Mouse (Mus musculus) right cerebral cortex, postnatal 10 days (tissue): ENCODE results near the gene Slc43a1.

ENCODE experiments used
- DNase-seq, 2 experiments: peaks; one replicate each; pipeline ENCODE4 v3.0.0; 2021; ENCODE audit warnings: low spot score in 2 of 2

Slc43a1 gene

DNA sequence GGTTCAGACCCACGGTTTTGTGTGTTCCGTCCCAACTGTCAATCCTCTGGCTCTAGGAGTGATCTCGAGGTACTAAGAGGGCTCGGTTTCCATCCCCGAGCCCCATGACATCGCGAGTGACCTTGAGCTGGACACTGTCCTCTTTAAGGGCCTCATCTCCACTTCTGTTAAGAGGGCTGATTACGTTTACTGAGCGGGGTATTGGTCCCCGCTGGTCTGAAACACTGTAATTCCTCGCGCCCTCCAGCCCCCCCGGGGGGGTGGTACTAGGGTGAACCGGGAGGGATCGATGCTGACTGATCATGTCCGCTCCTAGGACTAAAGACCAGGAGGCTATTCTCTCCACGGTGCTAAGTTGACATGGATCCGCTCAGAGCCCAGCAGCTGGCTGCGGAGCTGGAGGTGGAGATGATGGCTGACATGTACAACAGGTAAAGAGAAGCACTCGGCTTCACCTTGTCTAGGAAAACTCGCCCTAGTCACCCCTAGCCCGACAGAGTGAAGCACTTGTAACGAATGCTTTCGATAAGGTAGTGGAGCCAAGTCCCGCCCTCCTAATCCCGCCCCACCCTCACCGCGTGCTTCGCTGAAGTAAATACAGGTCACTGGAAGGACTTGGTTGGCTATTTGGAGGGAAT, 11.2 kb upstream of the Slc43a1 start:
- DNase-seq = no peak

DNA sequence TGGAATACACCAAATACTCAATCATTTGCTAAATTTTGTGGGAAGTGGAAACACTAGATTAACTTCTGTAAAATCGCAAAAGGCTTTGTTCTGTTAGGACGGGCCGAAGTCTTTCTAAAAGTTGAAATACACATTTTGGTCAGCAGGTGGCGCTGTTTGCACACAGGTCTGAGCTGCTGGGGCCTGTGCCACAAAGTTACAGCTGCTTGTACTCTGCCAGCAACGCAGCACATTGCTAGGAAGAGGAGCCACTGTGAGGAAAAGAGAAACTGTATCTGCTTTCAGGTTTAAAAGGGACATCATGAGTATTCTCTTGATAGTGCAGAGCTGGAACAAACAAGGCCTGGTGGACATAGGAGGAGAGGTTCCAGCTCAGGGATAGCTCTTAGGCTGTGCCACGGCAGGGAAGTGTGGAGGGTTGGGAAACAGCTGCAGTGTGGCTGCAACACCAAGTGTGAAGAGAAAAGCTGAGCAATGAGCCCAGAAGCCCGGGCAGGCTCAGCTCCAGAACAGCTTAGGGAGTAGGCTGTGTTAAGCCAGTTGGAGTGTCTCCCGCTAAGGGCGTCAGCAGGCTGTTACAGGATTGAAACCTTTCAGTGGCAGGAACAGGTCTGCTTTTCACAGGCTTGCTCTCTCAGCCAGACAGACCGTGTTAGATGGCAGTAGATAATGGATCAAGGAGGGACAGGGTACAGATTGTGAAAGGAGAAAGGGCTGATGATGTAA, 6.8 kb upstream of the Slc43a1 start:
- peak; percentile 90 to 91 for DNase-seq

DNA sequence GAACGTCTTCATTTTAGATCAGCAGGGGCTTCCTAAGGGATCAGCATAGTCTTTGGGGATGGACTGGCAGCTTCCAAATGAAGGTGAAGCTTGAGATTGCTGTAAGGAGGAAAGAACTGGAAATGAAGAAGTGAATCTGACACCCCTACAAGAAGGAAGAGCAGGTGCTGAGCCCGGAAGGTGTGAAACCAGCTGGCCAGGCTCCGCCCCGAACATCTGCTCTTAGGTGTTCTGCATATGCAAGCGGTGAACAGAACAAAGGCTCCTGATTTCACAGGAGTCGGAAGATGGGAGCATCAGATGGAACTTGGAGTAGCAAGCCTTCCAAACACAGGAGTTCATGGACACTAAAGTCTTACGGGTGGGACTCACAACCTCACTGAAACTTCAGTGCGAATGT, 1.5 kb upstream of the Slc43a1 start:
- no peak for DNase-seq

DNA sequence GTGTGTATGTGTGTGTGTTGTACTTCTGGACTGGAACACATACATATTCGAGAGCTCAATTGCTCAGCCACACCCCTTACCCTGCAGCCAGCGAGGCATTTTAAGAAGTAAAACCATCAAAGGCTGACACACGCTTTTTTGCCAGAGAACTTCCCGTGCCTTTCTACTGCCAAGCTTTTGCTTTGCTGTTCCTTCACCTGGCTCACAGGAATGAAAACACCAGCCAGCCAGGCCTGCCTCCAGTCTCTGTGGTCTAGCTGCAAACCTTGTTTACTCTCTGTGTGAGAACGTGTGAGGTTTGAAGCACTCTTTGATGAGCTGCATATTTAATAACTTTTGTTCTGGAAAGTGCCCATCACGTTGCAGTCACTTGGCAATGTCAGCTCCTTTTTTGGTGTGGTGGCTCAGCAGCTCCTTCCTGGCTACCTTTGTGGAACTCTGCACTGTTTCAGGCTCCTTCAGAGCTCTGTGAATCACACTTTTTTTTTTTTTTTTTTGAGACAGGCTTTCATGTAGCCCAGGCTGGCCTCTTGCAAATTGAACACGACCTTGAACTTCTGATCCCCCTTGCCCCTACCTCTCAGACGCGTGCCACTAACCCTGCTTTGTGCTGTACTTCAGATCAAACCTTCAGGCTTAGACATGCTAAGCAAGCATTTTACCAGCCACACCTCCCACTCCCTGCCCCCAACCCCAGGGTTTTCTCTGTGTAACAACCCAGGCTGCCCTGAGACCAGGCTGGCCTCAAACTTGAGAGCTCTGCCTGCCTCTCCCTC, 645 bp upstream of the Slc43a1 start:
- DNase-seq = no peak

DNA sequence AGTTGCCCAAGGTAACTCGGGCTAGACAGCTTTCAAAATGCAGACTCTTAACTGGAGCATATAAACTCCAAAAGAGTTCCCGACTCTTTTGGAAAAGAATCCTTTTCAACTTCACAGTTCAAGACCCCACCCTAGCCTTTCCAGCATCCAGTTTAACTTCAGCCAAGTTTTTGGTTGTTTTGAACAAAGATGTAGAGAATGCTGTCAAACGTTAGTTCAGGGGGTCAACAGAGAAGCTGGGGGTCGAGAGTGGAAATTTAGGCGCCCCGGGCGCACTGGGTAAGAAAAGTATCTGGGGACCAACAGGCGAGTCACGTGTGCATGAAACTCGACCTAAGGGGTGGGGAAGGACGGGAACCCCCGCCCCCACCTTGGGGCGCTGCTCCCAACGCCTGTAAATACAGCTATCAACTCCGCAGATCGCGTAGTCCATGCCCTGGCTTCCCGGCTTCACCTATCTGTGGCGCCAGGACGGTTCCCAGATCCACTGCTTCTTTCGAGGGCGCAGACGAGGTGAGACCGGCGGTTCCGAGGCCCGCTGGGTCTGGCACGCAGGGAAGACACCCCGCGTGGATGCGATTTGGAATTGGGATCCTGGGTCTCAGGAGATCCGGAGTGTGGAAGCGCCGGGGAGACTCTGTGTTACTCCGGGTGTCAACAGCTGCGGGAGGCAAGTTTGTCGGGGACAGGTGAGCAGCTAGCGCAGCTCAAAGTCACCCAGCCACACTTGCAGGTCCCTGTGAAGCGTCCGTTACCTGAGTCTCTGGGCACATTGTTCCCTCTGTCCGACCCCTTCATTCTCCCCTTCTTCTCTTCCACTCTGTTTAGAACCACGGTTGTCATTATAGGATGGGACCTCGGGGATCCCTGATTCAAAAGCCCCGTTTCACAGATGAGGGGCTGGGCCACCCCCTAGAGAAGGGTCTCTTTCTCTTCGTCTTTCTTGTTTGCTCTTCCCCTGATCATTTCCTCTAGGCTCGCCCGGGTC, 637 bp downstream of the Slc43a1 start:
- DNase-seq = no peak

DNA sequence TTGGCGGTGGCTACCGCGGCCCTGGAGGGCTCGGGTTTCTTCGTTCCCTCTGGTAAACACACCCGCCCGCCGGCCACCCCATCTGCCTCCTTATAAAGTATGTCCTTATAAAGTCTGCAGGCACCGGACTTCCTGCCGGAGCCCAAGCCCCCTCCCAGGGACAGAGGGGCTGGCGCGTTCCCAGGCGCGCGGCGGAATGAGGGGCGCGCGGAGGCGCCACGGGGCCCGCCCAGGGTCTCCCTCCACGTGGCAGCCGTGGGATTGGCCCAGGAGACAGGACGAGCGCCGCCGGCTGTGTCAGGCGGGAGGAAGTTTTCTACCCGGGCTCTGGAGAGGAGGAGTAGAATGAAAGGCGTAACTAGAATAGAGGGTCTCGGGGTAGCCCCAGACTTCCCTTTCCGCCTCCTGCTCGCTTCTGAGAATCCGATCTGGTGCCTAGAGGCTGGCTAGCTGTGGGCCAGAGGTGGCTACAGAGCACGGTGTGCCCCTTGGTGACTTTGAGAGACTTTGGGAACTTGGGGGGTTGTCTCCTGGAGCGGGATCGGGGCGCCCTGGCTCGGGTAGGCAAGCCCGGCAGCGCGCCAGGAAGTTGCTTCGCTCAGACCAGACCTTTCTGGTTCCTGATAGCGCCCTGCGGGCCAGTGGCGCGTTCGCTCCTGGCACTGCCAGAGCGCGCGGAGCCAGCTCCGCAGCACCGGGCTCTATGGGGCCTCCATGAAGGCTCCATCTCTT, 1.5 kb downstream of the Slc43a1 start:
- peak in 1 of 2 experiments; percentile 55 for DNase-seq

DNA sequence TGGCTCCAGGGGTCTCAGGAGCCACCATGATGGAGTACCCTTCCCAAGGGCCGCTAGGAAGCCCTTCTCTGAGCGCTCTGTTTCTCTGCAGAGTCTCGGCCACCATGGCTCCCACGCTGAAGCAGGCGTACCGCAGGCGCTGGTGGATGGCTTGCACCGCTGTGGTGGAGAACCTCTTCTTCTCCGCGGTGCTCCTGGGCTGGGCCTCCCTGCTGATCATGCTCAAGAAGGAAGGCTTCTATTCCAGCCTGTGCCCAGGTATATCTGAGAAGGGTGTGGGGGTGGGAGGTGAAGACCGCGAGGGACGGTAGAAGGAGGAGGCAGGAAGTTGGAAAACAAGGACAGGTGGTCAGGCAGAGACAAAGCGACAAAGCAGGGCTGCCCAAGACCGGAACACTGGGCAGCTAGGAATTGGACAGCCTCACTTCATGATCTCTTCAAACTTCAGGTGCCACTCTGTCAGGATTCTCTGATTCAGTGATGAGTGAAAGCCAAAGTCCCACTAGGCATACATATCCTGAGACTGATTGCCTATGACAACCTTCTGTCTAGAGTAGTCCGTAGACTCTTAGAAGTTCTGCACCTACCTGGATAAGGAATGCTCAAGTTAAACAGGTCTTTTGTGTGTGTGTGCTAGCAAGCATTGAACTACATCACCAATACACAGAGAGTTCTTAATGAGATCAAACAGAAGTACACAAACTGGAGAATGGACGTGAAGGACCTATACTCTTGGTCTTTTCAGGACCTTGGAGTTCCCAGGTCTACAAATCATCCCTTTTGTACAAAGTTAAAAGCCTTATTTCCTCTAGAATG, 2.3 kb downstream of the Slc43a1 start:
- DNase-seq = no peak

DNA sequence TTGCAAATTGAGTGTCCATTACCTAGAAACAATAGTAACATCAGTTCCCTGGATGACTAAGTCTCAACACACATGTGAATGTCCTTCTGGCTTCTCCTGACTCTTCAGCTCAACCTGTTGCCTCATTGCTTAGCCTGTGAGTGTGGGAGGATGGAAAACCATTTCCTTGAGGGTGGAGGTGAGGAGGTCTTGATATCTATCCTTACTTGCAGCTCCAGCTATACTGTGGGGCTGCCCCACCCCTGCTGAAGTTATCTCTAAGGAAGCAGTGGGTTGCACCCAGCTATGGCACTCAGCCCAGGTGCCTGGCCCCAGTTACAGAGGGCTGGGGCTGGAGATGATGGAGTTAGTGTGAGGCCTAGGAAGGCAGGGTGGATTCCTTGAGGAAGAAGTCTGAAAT, 3.3 kb downstream of the Slc43a1 start:
- DNase-seq = no peak

DNA sequence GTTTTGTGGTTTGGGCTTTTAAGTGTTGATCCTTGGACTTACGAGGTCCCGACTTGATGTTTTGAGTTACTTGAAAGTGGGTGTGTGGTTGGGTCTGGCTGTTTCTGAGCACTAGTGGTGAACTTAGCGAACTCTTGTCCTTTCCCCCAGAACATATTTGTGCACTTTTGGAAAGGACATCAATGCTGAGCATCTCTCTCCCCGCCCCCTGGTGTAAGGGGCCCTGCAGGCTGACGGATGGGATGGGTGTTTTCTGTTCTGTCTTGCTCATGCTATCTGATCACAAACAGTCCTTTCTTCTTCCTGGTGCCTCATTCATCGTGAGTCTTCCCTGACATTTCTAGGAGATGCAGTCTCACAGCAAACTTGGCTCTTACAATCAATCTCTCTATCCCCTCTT, 5.0 kb downstream of the Slc43a1 start:
- DNase-seq = no peak

DNA sequence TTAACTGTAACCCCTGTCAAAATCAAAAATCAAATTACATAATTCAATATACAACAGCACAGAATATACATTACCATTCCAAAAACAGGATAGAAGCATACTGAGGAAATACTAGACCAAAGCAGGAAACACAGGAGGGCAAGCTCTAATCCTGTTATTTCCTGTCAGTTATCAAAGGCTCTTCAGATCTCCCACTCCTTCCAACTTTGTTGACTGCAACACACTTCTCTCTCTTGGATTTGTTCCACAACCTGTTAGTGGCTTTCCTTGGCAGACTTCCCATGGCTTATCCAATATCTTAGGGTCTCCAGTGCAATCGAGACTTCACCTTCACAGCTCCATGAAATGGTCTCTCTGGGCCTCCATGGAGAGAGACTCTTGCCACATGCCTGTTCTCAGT, 6.6 kb downstream of the Slc43a1 start:
- DNase-seq = no peak

DNA sequence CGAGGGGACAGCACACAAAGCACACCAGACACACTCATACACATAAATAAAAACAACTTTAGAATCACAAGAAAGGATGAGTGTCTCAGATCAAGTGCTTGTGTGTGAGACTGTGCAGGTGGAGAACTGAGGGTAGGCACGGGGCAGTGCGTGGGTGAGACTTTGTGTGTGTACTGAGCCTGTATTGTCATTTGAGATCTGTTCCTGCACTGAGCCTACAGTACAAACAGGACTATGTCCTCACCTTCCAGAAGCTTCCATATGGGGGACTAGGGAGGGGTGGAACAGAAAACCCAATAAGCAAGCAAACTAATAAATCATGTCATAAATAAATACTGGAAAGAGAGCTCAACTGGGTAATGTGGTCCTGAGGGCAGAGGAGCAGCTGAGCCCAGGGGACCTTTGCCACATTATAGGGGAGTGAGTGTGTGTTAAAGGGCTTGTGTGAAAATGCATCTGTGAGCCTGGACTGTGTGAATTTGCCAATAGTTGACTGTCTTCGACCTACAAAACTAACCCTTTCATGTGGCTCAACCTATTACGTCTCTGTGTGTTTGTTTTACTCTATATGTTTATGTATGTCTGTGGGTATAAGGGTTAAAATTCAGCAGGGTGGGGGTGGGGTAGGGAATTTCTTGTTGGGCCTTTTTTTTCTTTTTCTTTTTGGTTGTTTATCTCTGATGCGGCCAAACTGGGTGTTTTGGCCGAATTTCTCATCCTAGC, 11.9 kb downstream of the Slc43a1 start:
- no peak for DNase-seq

DNA sequence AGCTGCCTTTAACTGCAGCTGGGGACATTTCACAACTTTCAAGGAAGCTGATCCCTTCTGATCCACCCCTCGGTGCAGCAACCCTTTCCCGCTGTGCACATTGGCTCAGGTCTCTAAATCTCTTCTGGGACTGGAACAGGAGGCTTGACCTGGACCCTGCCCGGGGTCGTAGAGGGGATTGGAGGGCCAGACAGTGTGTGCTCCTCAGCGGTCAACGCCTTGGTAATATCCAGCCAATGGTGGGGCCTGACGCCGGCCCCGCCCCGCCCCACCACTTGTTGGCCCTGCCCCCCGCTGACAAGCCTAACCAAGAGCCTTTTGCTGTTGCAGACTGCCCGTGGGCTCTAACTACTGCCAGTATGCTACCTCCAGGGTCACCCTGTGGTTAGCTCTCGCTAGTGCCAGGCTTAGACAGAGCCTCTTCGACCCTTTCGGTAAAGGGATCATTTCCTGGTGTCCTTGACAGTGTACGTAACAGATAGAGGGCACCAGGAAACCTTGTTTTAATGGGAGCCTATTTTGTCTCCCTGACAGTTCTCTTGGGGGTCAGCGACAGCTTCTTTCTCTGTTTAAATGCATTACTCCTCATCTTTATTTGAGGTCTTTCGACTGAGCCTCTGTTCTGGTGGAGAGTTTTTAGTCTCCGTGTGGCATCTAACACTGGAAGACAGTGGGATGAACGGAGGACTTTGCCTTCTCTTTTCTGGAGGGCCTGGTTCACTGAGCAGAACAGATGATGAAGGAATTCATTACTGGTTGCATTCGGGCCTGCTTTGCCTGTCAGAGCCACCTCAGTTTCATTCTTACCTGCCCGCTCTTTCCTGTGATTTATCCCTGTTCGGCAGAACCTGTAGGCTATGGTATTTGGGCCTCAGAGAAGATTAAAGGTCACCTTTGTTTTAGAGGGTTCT, 12.7 kb downstream of the Slc43a1 start:
- no peak for DNase-seq

DNA sequence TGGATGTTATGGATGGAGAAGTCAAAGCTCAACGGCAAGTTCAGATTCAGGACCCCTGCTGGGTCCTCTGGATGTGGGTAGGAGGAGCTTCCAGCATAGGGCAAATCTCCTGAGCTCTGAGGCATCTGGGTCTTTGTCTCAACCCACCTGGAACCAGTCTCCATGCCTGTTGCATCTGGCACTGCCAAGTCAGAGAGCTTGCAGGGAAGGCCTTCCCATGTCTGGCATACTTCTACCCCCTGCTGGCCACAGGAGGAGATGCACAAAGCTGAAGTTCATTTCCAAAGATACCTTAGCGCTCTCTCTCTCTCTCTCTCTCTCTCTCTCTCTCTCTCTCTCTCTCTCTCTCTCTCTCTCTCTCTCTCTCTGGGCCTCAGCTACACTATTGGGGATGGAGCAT, 17.1 kb downstream of the Slc43a1 start:
- peak in 1 of 2 experiments; percentile 71 for DNase-seq

DNA sequence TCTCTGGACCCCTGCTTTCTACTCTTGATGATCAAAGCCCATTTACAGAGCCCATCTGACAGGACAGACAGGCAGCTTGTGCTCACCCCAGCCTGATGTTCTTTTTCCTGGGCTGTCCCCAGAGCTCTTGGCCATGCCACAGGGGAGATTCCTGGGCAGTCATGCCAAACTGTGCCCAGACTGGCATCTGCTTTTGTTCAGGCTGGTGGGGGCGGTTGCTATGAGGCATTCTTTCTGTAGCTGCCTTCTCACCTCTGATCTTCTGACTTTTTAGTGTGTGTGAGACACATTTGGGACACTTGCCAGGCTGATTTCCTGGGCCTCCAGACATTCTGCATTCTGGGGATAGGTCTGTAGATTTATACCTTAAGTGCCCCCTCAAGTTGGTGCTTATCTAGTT, 19.9 kb downstream of the Slc43a1 start:
- DNase-seq = no peak

DNA sequence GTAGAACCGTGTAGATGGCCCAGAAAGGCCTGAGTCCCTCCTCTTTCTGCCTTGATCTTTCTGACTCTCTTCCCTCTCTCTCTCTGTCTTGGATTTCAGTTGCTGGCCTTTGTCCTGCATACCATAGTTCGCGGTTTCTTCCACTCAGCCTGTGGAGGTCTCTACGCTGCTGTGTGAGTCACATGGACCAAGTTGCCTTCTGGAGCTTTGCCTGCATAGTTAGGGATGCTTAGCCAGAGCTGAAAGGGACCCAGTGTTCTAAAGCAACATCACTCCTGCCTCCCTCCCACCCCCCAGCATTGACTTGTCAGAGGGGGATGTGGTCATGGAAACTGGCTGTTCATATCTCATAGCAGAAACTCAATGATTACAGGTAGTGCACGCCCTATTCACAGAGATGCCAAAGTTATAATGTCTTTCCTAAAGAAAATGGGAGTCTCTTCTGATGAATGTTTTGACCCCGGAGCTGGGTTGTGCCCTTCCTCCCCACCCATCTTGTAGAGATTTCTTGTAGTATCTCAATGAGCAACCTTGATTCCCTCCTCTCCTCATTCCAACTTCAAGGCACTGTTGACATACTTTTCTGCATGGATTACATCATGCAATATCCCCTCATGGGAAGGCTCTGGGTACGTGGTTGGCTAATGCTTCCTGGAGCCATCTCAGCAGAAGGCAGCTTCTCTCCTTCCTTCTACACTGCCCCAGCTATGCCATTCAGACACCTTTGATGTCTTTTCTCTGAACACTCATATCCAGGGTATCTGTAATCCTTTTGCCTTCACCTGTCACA, 21.5 kb downstream of the Slc43a1 start:
- DNase-seq = no peak

DNA sequence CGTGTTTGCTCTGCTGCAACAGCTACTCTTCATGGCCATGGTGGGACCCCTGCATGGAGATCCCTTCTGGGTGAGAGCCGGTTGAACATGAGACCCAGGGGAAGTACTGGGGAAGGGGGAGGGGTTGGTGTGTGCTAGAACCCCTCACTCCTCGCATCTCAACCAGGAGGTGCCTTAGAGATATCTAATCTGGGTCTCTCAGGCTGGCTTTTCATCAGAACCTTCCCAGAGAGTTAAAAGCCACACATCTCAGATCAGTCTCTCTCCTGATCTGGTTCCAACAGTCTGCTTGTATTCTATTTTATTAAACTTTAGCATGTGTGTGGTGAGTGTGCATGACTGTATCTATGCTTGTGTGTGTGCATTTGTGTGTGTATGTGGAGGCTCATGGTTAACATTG, 22.8 kb downstream of the Slc43a1 start:
- DNase-seq = no peak

DNA sequence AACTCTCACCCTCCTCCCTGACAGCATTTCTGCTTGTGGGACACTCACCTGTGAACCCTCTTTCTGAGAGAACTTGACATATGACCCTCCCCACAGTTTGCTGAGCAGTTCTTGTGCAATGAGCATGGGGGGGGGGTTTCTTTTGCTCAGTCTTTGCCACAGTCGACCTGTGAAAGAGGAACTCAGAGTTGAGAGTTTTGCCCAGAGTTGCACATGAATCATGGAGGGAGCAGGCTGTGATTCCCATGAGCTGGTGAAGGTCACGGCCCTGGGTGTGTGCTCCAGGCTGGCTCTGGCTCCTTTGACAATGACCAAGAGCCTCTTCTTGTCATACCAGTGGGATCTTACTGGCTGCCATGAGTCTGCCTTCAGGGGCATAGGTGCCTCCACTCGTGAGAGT, 23.6 kb downstream of the Slc43a1 start:
- no peak for DNase-seq
